Mouse (Mus musculus): ENCODE data around the gene Synpo2. TPM values are rescaled to one million over a fixed set of nuclear protein-coding genes. Genes with fewer than 3 reads are reported as not detected.
A peak's percentile ranks its signal among the peaks of the same experiment; 100 is the strongest.

Gene Synpo2
- polyA plus RNA-seq, 1 experiment from 2014 or later: 19.9 TPM

DNA sequence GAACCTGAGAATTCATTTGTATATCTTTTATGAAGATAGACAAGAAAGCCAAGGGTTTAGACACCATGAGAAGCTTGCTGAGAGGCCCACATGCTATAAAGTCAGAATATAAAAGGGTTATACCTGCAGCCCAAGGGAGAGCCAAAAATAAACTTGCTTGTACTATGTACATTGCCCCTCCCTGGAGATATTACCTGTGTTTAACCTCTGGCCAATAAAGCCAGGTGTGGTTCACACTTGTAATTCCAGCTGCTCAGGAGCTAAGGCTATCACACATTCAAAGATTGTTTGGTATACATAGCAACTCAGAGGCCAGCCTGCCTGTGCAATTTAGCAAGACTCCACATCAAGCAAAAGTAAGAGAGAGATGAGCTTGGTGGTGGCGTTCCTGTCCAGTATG, 177.1 kb downstream of the Synpo2 start:
- peak; percentile 94 for ATAC-seq (ENCODE audit: low FRiP score, low TSS enrichment)
- H3K27ac ChIP-seq (replicated peaks): peak overlapping the region; percentile 85

DNA sequence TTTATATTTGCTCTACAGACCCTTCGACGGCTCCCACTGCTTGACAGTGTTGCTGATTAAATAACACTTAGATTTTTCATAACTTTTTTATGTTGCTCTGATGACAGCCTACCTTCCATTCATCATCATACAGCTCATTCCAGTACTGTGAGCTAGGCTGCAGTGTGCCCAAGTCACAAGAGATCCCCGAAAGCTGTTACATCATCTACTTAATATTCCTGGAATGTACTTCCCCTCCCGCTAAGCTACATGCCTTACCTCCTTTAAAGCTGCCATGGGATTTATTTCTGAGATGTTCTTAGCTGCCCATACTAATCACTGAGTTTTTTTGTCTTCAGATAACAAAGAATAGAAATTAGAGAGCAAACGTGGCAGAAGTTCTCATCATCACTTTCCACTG, 181.8 kb downstream of the Synpo2 start:
- TF ChIP-seq EP300 (optimal IDR thresholded peaks at IDR 0.05) (no peak), CTCF (IDR thresholded peaks at IDR 0.05; ENCODE audit: low read depth) (no peak)
- no peak overlapping the region for H3K4me2 ChIP-seq (replicated peaks; ENCODE audit: low read depth)
- H3K27me3 ChIP-seq (ENCODE audit: control insufficient read depth, insufficient read depth, low read length): no peaks in the 10 kb centered on the region
- 0 out of 2 replicates have a peak, but pooled peaks have one; percentile 22 for ATAC-seq (ENCODE audit: low FRiP score, low TSS enrichment)
- H3K9ac ChIP-seq (ENCODE audit: low read length): no peak overlapping the region
- no peaks in the 10 kb centered on the region for H3K9me3 ChIP-seq (ENCODE audit: control insufficient read depth, low read length)
- no peaks in the 10 kb centered on the region for H3K36me3 ChIP-seq (ENCODE audit: control insufficient read depth, insufficient read depth, low read length)
- H3K27ac ChIP-seq (replicated peaks): peak overlapping the region; percentile 75
- DNase-seq (ENCODE audit: low spot score): no peak
- no peak overlapping the region for H3K4me3 ChIP-seq (ENCODE audit: low read depth, low read length)
- 41% methylated on average over 5 of the region's 5 CpGs for WGBS
- no peaks in the 10 kb centered on the region for H3K4me1 ChIP-seq (replicated peaks; ENCODE audit: control insufficient read depth, insufficient read depth)

More for the DNA sequence above, 177.1 kb downstream of the Synpo2 start:
- DNase-seq (ENCODE audit: low spot score): peak; percentile 66
- H3K36me3 ChIP-seq (ENCODE audit: control insufficient read depth, insufficient read depth, low read length): no peaks in the 10 kb centered on the region
- H3K4me2 ChIP-seq (replicated peaks; ENCODE audit: low read depth): no peak overlapping the region
- WGBS: 68% methylated on average over 1 of the region's 1 CpGs
- no peaks in the 10 kb centered on the region for H3K9me3 ChIP-seq (ENCODE audit: control insufficient read depth, low read length)
- H3K4me1 ChIP-seq (replicated peaks; ENCODE audit: control insufficient read depth, insufficient read depth): no peaks in the 10 kb centered on the region; the same call in 1 of the 2 replicates
- no peak overlapping the region for H3K4me3 ChIP-seq (ENCODE audit: low read depth, low read length)
- TF ChIP-seq EP300 (optimal IDR thresholded peaks at IDR 0.05): peak; percentile 81
- TF ChIP-seq CTCF (IDR thresholded peaks at IDR 0.05; ENCODE audit: low read depth): no peak
- no peaks in the 10 kb centered on the region for H3K27me3 ChIP-seq (ENCODE audit: control insufficient read depth, insufficient read depth, low read length)
- H3K9ac ChIP-seq (ENCODE audit: low read length): no peak overlapping the region

- TF ChIP-seq EP300 (optimal IDR thresholded peaks at IDR 0.05) (peak; percentile 44), CTCF (IDR thresholded peaks at IDR 0.05; ENCODE audit: low read depth) (no peak)
- WGBS: 37% methylated on average over 8 of the region's 8 CpGs
- Histone ChIP-seq H3K4me1 (replicated peaks; ENCODE audit: control insufficient read depth, insufficient read depth) (no peaks in the 10 kb centered on the region), H3K27me3 (ENCODE audit: control insufficient read depth, insufficient read depth, low read length) (no peaks in the 10 kb centered on the region), H3K4me3 (ENCODE audit: low read depth, low read length) (no peak overlapping the region), H3K9me3 (ENCODE audit: control insufficient read depth, low read length) (no peaks in the 10 kb centered on the region), H3K9ac (ENCODE audit: low read length) (no peak overlapping the region), H3K36me3 (ENCODE audit: control insufficient read depth, insufficient read depth, low read length) (no peaks in the 10 kb centered on the region), H3K4me2 (replicated peaks; ENCODE audit: low read depth) (no peak overlapping the region), H3K27ac (replicated peaks) (peak overlapping the region; percentile 75)
- DNase-seq (ENCODE audit: low spot score) (no peak), ATAC-seq (ENCODE audit: low FRiP score, low TSS enrichment) (peak; percentile 91)
Observed at GRCm38 (mm10) chr3:123053192-123053938, 182.6 kb downstream of the Synpo2 start.

- Histone ChIP-seq H3K9me3 (ENCODE audit: control insufficient read depth, low read length) (no peaks in the 10 kb centered on the region), H3K9ac (ENCODE audit: low read length) (no peak overlapping the region), H3K27ac (replicated peaks) (no peak overlapping the region), H3K36me3 (ENCODE audit: control insufficient read depth, insufficient read depth, low read length) (no peaks in the 10 kb centered on the region), H3K27me3 (ENCODE audit: control insufficient read depth, insufficient read depth, low read length) (no peaks in the 10 kb centered on the region), H3K4me2 (replicated peaks; ENCODE audit: low read depth) (no peak overlapping the region), H3K4me3 (ENCODE audit: low read depth, low read length) (no peak overlapping the region), H3K4me1 (replicated peaks; ENCODE audit: control insufficient read depth, insufficient read depth) (no peaks in the 10 kb centered on the region)
- no peak for TF ChIP-seq EP300 (optimal IDR thresholded peaks at IDR 0.05)
- TF ChIP-seq CTCF (IDR thresholded peaks at IDR 0.05; ENCODE audit: low read depth): no peak
- no peak for DNase-seq (ENCODE audit: low spot score)
- 84% methylated on average over 1 of the region's 1 CpGs for WGBS
- ATAC-seq (ENCODE audit: low FRiP score, low TSS enrichment): no peak
Observed at GRCm38 (mm10) chr3:123042308-123042707, 193.6 kb downstream of the Synpo2 start.

DNA sequence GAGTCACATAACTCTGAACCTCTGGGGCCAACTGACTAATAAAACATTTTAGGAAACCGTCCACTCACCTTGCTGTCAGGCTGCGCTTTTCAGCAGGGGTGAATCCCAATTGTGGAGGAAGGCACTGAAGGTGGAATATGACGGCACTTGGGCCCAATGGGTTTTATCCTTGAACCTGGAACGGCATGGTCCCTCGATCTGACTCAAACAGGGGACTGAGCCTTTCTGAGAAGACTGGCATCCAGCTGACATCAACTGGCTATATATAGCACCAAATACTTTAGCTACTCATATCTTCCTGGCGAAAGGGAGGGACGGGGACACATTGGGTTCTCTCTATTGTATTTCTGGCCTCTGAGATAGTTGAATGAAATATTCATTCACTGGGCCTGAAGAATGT, 201.2 kb downstream of the Synpo2 start, which contains the start of gene Myoz2:
Myoz2 (minus strand) TSS at position 264 of the 400 bp plus-strand sequence.
- no peak within 1 kb of the TSS for H3K4me3 ChIP-seq (ENCODE audit: low read depth, low read length)
- DNase-seq (ENCODE audit: low spot score) (no peak), ATAC-seq (ENCODE audit: low FRiP score, low TSS enrichment) (no peak)
- TF ChIP-seq EP300 (optimal IDR thresholded peaks at IDR 0.05) (no peak), CTCF (IDR thresholded peaks at IDR 0.05; ENCODE audit: low read depth) (no peak)
- H3K4me2 ChIP-seq (replicated peaks; ENCODE audit: low read depth): no peak within 1 kb of the TSS
- 87% methylated on average over 7 of the region's 7 CpGs for WGBS
- no peaks in the 10 kb centered on the region for H3K27me3 ChIP-seq (ENCODE audit: control insufficient read depth, insufficient read depth, low read length)
- no peaks in the 10 kb centered on the region for H3K4me1 ChIP-seq (replicated peaks; ENCODE audit: control insufficient read depth, insufficient read depth)
- H3K9me3 ChIP-seq (ENCODE audit: control insufficient read depth, low read length): no peaks in the 10 kb centered on the region
- H3K36me3 ChIP-seq (ENCODE audit: control insufficient read depth, insufficient read depth, low read length): no peaks in the 10 kb centered on the region
- H3K9ac ChIP-seq (ENCODE audit: low read length): no peak within 1 kb of the TSS
- H3K27ac ChIP-seq (replicated peaks): no peak within 1 kb of the TSS

- ATAC-seq (ENCODE audit: low FRiP score, low TSS enrichment) (no peak), DNase-seq (ENCODE audit: low spot score) (no peak)
- no peaks in the 10 kb centered on the region for H3K9me3 ChIP-seq (ENCODE audit: control insufficient read depth, low read length)
- no peaks in the 10 kb centered on the region for H3K36me3 ChIP-seq (ENCODE audit: control insufficient read depth, insufficient read depth, low read length)
- H3K4me3 ChIP-seq (ENCODE audit: low read depth, low read length): no peak overlapping the region
- WGBS: 76% methylated on average over 8 of the region's 8 CpGs
- TF ChIP-seq EP300 (optimal IDR thresholded peaks at IDR 0.05) (no peak), CTCF (IDR thresholded peaks at IDR 0.05; ENCODE audit: low read depth) (no peak)
- no peak overlapping the region for H3K9ac ChIP-seq (ENCODE audit: low read length)
- H3K27me3 ChIP-seq (ENCODE audit: control insufficient read depth, insufficient read depth, low read length): no peaks in the 10 kb centered on the region
- H3K4me1 ChIP-seq (replicated peaks; ENCODE audit: control insufficient read depth, insufficient read depth): no peaks in the 10 kb centered on the region
- H3K27ac ChIP-seq (replicated peaks): no peak overlapping the region
- no peak overlapping the region for H3K4me2 ChIP-seq (replicated peaks; ENCODE audit: low read depth)
Observed at GRCm38 (mm10) chr3:123033804-123034203, 202.1 kb downstream of the Synpo2 start.

Other genes with a start within 250 kb of the Synpo2 start
- 1.1 and 1.2 TPM in 2 replicates for gene Myoz2, start 201.1 kb downstream of the Synpo2 start, polyA plus RNA-seq (2015; fragmentation: Nextera tagmentation; extraction: Ambion mirVana)
- gene Sec24d, start 31.3 kb upstream of the Synpo2 start, polyA plus RNA-seq (2015; fragmentation: Nextera tagmentation; extraction: Ambion mirVana): 53.1 and 55.6 TPM in 2 replicates
- gene Mettl14, start 150.0 kb upstream of the Synpo2 start, polyA plus RNA-seq (2015; fragmentation: Nextera tagmentation; extraction: Ambion mirVana): 10.5 and 11.3 TPM in 2 replicates
- gene Prss12, start 210.8 kb upstream of the Synpo2 start, polyA plus RNA-seq (2015; fragmentation: Nextera tagmentation; extraction: Ambion mirVana): 3.1 and 3.3 TPM in 2 replicates